Mouse (Mus musculus) E14TG2a.4 (cell line): ENCODE data around the gene Gprasp2.

Experiments used
- CTCF ChIP-seq: conservative IDR thresholded peaks from 2 replicates; pipeline ENCODE4 v1.5.1; 2014; ENCODE audit warnings: low read length
- POU5F1 ChIP-seq: IDR thresholded peaks from 2 replicates; pipeline ENCODE4 v1.6.1; 2014; ENCODE audit warnings: low read length, borderline replicate concordance

GRCm38 (mm10) chrX:135791536-135791935 lies 47.3 kb upstream of the Gprasp2 start:
- TF ChIP-seq CTCF (no peak), POU5F1 (no peak)
